Mouse (Mus musculus) liver, embryonic 13.5 days (tissue): ENCODE measurements around the gene Nuak1. TPM values are rescaled to one million over a fixed set of nuclear protein-coding genes. Genes with fewer than 3 reads are reported as not detected.

ENCODE experiments used
- polyA plus RNA-seq: library from polyadenylated mRNA; unstranded; fragments of >200 nt; fragmentation: Nextera tagmentation; extraction: Ambion mirVana; gene quantifications from 2 replicates; pipeline ENCODE4 v1.2.1, GENCODE M21; 2015

The Nuak1 gene
- polyA plus RNA-seq, 1 experiment from 2014 or later: 0.12 TPM

Other genes starting within 250 kb of the Nuak1 start
- 9.8 and 11.3 TPM in 2 replicates for gene Ckap4, start 93.5 kb upstream of the Nuak1 start, polyA plus RNA-seq
- gene Tcp11l2, start 136.0 kb upstream of the Nuak1 start, polyA plus RNA-seq: 39.0 and 46.5 TPM in 2 replicates
- gene Polr3b, start 181.7 kb upstream of the Nuak1 start, polyA plus RNA-seq: 5.7 and 8.4 TPM in 2 replicates